Mouse (Mus musculus) thymus, postnatal 25 days (tissue): ENCODE measurements around the gene Dusp15.

Experiments used
- DNase-seq: peaks from one replicate; pipeline ENCODE4 v3.0.0; 2022

The Dusp15 gene

DNA sequence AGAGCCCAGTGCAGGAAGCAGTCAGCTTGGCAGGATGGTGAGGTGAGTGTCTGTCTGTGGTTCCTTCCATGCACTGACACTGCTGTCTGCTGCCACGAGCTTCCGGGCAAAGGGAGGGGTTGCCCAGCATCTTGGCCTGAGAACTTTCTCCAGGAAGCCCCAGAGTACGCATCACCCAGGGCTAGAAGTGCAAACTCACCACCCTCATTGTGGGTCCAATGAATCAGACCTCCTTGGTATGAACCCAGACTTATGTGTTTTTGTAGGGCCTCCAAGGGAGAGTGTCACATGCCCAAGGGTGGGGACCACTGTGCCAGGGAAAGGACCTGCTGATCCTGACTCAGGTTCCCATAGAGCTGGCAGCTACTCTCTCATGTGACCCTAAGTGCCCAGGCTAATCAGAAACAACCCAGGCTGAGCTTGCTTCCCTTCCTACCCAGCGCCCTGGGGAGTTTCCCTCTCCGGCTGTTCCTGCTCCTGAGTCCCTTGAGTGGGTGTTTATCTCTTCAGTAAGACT lies 47.3 kb downstream of the Dusp15 start:
- no peak for DNase-seq

DNA sequence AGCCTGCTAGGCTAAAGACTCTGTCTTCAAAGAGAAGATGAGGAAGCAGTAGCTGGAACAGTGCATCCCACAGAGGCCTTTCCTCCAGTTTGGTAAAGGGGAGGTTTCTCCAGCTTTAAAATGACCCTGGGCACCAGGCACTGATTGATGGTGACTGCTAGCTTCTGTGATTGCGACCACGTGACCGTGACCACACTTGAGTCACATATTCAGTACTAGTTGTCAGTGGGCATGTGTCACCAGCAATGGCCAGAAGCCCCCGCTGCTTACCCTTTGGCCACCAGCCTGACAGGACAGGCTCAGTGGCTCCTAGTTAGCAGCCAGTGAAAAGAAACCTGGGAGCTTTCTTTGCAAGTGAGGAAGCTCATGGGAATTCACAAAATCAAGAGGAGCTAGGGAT lies 47.9 kb downstream of the Dusp15 start:
- no peak for DNase-seq

DNA sequence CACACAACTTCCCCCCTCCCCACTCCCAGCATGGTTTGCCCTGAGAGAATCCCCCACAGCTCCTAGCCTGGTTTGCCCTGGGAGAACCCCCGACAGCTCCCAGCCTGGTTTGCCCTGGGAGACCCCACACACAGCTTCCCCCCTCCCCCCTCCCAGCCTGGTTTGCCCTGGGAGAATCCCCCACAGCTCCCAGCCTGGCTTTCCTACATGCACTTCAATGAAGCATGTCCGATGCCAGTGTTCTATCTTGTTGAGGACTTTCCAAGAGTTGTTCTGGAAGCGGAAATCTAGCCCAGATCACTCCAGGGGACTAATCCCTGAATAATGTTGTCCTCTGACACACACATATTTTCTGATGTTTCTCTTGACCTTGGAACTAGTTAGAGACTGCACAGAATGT lies 48.8 kb downstream of the Dusp15 start:
- DNase-seq, result no peak

DNA sequence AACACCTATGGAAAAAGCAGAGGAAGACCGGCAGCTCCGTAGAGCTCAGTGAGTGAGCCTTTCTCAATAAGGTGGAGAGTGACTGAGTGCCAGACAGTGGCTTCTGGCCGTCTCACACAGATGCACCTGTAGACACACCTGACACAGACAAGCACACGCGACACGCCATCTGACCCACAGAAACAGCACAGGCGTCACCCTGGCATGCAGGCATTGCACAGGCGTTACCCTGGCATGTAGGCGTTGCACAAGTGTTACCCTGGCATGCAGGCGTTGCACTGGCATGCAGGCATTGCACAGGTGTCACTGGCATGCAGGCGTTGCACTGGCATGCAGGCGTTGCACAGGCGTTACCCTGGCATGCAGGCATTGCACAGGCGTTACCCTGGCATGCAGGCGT lies 50.2 kb downstream of the Dusp15 start:
- no peak for DNase-seq

DNA sequence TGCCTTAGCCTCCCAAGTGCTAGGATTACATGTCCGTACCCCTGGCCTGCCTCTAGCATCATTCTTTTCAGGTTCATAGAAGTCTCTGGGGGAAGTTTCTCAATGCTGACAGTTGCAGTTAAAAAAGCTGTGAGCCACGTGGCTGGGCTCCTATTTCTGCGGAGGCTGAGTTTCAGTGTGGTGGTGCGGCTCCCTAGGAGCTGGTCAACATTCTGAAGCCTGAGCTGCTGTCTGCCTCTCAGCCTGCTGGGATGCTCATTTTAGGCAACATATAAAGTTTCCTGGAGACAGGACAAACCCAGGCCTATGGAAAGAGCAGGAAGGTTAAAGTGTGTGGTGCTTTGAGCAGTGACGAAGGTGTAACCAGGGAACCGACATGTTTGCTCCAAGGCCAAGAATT lies 52.5 kb downstream of the Dusp15 start:
- no peak for DNase-seq

DNA sequence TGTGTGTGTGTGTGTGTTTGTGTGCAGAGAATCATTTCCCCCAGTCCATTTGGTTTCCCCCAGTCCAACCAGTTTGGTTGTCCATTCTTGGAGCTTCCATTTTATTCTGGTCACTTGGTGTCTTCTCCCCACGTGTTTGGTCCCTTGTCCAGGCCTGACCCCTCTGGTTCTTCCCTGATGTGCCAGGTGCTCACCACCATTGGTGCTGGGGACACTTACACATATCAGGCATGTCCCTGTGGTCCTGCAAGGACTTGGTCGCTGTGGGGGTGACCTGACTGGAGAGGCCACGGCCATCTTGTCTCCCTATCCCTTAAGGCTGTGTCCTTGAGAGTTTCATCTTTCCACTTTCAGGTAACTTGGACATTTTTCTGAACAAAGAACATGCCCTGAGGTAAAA lies 54.6 kb downstream of the Dusp15 start:
- no peak for DNase-seq

DNA sequence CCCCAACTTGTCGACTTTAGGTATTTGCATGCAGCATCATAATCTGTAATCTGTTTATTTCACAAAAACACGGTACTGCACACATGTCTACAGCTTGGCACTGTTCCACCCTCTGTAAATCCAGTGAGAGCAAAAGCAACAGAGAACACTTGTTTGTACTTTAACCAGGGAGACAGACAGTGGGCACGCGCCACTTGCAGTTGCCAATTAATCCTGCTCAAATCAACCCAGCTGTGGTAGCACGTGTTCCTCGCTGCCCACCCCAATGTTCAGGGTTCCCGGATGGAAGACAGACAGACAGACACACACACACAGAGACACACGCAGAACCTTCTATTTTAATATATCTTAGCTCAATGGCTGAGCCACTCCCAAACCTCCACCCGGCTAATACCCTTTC lies 55.7 kb downstream of the Dusp15 start:
- DNase-seq, result no peak
